Comparison of ENCODE assay signal across 17 mouse cellular contexts in genomic region chr2:17970187-17970586, GRCm38 (mm10). TPM values are rescaled to one million over a fixed set of nuclear protein-coding genes. Genes with fewer than 3 reads are reported as not detected.
DNase-seq lines count a peak whose midpoint lies in the region; ATAC-seq and TF ChIP-seq lines count a peak whose summit lies in the region.
"Had no signal": no experiment of that assay in that cellular context is flagged by ENCODE, and none has a peak within 500 bp of the region (broad histone marks: within the 10 kb centered on the region; RNA-seq: fewer than 3 reads in every experiment).

No protein-coding gene starts in this region.

- peak; percentile 42 for DNase-seq in lung, embryonic 14.5 days
- no peak for DNase-seq in lung, postnatal 4 days
- peak; percentile 61 for DNase-seq in ES-CJ7 (ENCODE audit: low read depth, low spot score)
- DNase-seq in embryonic facial prominence, embryonic 14.5 days (ENCODE audit: low spot score): peak; percentile 34
- no peak for DNase-seq in cerebellum, postnatal 4 days (ENCODE audit: low spot score in 2 of 2)
- no peak for DNase-seq in cerebellum, postnatal 36 days
- DNase-seq: cerebellum, adult 18-20 months; heart, adult 2 months; kidney, adult 9 months; layer of hippocampus, adult 9-11 months; thymus, postnatal 25 days had no signal

- no peaks in the 10 kb centered on the region for H3K9me3 ChIP-seq in forebrain, embryonic 12.5 days
- no peaks in the 10 kb centered on the region for H3K9me3 ChIP-seq in forebrain, embryonic 16.5 days (ENCODE audit: control insufficient read depth, low read length)
- no peaks in the 10 kb centered on the region for H3K9me3 ChIP-seq in lung, embryonic 14.5 days (ENCODE audit: low read depth, low read length)
- no peaks in the 10 kb centered on the region for H3K9me3 ChIP-seq in embryonic facial prominence, embryonic 14.5 days (ENCODE audit: control insufficient read depth, low read length)
- H3K9me3 ChIP-seq: G1E had no signal

- TF ChIP-seq CTCF in lung, embryonic 14.5 days (IDR thresholded peaks at IDR 0.05; ENCODE audit: low read depth): no peak

- no peaks in the 10 kb centered on the region for H3K27me3 ChIP-seq in forebrain, embryonic 12.5 days
- H3K27me3 ChIP-seq in forebrain, embryonic 16.5 days (replicated peaks; ENCODE audit: control insufficient read depth, insufficient read depth, low read length): no peaks in the 10 kb centered on the region
- no peaks in the 10 kb centered on the region for H3K27me3 ChIP-seq in lung, embryonic 14.5 days (ENCODE audit: insufficient read depth, low read length)
- no peaks in the 10 kb centered on the region for H3K27me3 ChIP-seq in embryonic facial prominence, embryonic 14.5 days (replicated peaks; ENCODE audit: control insufficient read depth, insufficient read depth, low read length)
- H3K27me3 ChIP-seq: embryonic facial prominence, embryonic 13.5 days had no signal

- no peak overlapping the region for H3K9ac ChIP-seq in forebrain, embryonic 12.5 days
- no peak overlapping the region for H3K9ac ChIP-seq in forebrain, embryonic 16.5 days (replicated peaks; ENCODE audit: low read depth, low read length)
- no peak overlapping the region for H3K9ac ChIP-seq in lung, embryonic 14.5 days
- no peak overlapping the region for H3K9ac ChIP-seq in embryonic facial prominence, embryonic 14.5 days (ENCODE audit: low read depth, low read length)
- H3K9ac ChIP-seq: embryonic facial prominence, embryonic 13.5 days; liver, embryonic 14.5 days had no signal

- no peaks in the 10 kb centered on the region for H3K36me3 ChIP-seq in forebrain, embryonic 12.5 days (replicated peaks)
- H3K36me3 ChIP-seq in forebrain, embryonic 16.5 days (ENCODE audit: control insufficient read depth, insufficient read depth): no peaks in the 10 kb centered on the region
- no peaks in the 10 kb centered on the region for H3K36me3 ChIP-seq in lung, embryonic 14.5 days (ENCODE audit: insufficient read depth)
- no peaks in the 10 kb centered on the region for H3K36me3 ChIP-seq in embryonic facial prominence, embryonic 14.5 days (ENCODE audit: control insufficient read depth, insufficient read depth, low read length)
- H3K36me3 ChIP-seq: embryonic facial prominence, embryonic 13.5 days; G1E had no signal

- no peak overlapping the region for H3K27ac ChIP-seq in forebrain, embryonic 12.5 days
- H3K27ac ChIP-seq in forebrain, embryonic 16.5 days (ENCODE audit: low read length): no peak overlapping the region
- no peak overlapping the region for H3K27ac ChIP-seq in lung, embryonic 14.5 days (ENCODE audit: low read depth)
- no peak overlapping the region for H3K27ac ChIP-seq in embryonic facial prominence, embryonic 14.5 days (replicated peaks; ENCODE audit: low read depth, low read length)
- H3K27ac ChIP-seq: embryonic facial prominence, embryonic 13.5 days; heart, adult 2 months; liver, embryonic 14.5 days had no signal

- no peak overlapping the region for H3K4me3 ChIP-seq in forebrain, embryonic 12.5 days (replicated peaks)
- H3K4me3 ChIP-seq in forebrain, embryonic 16.5 days (replicated peaks; ENCODE audit: low read length): no peak overlapping the region
- H3K4me3 ChIP-seq in lung, embryonic 14.5 days (ENCODE audit: low read depth, low read length): no peak overlapping the region
- no peak overlapping the region for H3K4me3 ChIP-seq in embryonic facial prominence, embryonic 14.5 days (ENCODE audit: low read depth, low read length)
- H3K4me3 ChIP-seq: embryonic facial prominence, embryonic 13.5 days; heart, adult 2 months had no signal

- H3K4me1 ChIP-seq in forebrain, embryonic 12.5 days: peaks cover 12% of the 10 kb centered on the region
- no peaks in the 10 kb centered on the region for H3K4me1 ChIP-seq in forebrain, embryonic 16.5 days (replicated peaks; ENCODE audit: control insufficient read depth, insufficient read depth, low read length)
- peaks cover 9% of the 10 kb centered on the region; the same call in 1 of the 2 replicates for H3K4me1 ChIP-seq in lung, embryonic 14.5 days (ENCODE audit: insufficient read depth)
- no peaks in the 10 kb centered on the region for H3K4me1 ChIP-seq in embryonic facial prominence, embryonic 14.5 days (ENCODE audit: control insufficient read depth, insufficient read depth, low read length)

- ATAC-seq in forebrain, embryonic 12.5 days (ENCODE audit: low FRiP score): 0 out of 2 replicates have a peak, but pooled peaks have one; percentile 39
- ATAC-seq in forebrain, embryonic 16.5 days: no peak
- peak; percentile 53; the same call in 1 of the 2 replicates for ATAC-seq in lung, embryonic 14.5 days (ENCODE audit: insufficient read depth)
- no peak for ATAC-seq in embryonic facial prominence, embryonic 14.5 days (ENCODE audit: low read depth)

- H3K4me2 ChIP-seq in forebrain, embryonic 12.5 days: no peak overlapping the region
- no peak overlapping the region for H3K4me2 ChIP-seq in forebrain, embryonic 16.5 days (ENCODE audit: low read length)
- no peak overlapping the region for H3K4me2 ChIP-seq in lung, embryonic 14.5 days
- no peak overlapping the region for H3K4me2 ChIP-seq in embryonic facial prominence, embryonic 14.5 days (ENCODE audit: low read depth, low read length)
- H3K4me2 ChIP-seq: embryonic facial prominence, embryonic 13.5 days had no signal

RNA-seq across cellular contexts. Expression of gene H2al2a, which starts 26.6 kb away (rescaled TPM):
- not detected in 2 replicates for polyA plus RNA-seq in forebrain, embryonic 12.5 days (2016; fragmentation: Nextera tagmentation; extraction: Ambion mirVana)
- polyA plus RNA-seq in forebrain, embryonic 16.5 days (2015; fragmentation: Nextera tagmentation; extraction: Ambion mirVana): not detected in 2 replicates
- polyA plus RNA-seq in lung, embryonic 14.5 days (2014; fragmentation: Nextera tagmentation; extraction: Ambion mirVana): not detected in 2 replicates
- polyA plus RNA-seq in embryonic facial prominence, embryonic 14.5 days (2014; fragmentation: Nextera tagmentation; extraction: Ambion mirVana): not detected in 2 replicates
- polyA plus RNA-seq: embryonic facial prominence, embryonic 13.5 days; frontal cortex, adult 2 months; G1E; liver, embryonic 14.5 days had no signal

Comparison
In these comparisons a context has a peak if more than half of its experiments do, and no peak if none do; other contexts are left out.
1. ATAC-seq: peak in forebrain, embryonic 12.5 days (single experiment) and lung, embryonic 14.5 days (single experiment); none in forebrain, embryonic 16.5 days (single experiment) and embryonic facial prominence, embryonic 14.5 days (single experiment).
2. DNase-seq: peak in lung, embryonic 14.5 days (single experiment), ES-CJ7 (single experiment) and embryonic facial prominence, embryonic 14.5 days (single experiment); none in lung, postnatal 4 days (0 of 2), cerebellum, postnatal 4 days (0 of 2) and cerebellum, postnatal 36 days (0 of 2).